Mouse (Mus musculus) embryonic facial prominence, embryonic 10.5 days (tissue): Measurements from ENCODE around the gene Hoxb8. TPM values are rescaled to one million over a fixed set of nuclear protein-coding genes. Genes with fewer than 3 reads are reported as not detected.

Experiments
- DNase-seq: peaks from one replicate; pipeline ENCODE4 v3.0.0-alpha.2; 2017; ENCODE audit warnings: low spot score
- H3K27ac ChIP-seq: fragments of 300-500 bp; sonication (generic); replicated peaks from 2 replicates; pipeline ENCODE4 v1.5.1; 2016; ENCODE audit warnings: mild to moderate bottlenecking
- H3K27me3 ChIP-seq: fragments of 300-500 bp; sonication (generic); replicated peaks from 2 replicates; pipeline ENCODE4 v1.6.1; 2016; ENCODE audit warnings: low read depth, mild to moderate bottlenecking; ENCODE audit not compliant: poor library complexity, severe bottlenecking
- H3K36me3 ChIP-seq: fragments of 300-500 bp; sonication (generic); replicated peaks from 2 replicates; pipeline ENCODE4 v1.6.1; 2016; ENCODE audit warnings: mild to moderate bottlenecking, moderate library complexity
- H3K4me1 ChIP-seq: fragments of 300-500 bp; sonication (generic); 2 replicates; pipeline ENCODE4 v1.6.1; 2016
- H3K4me3 ChIP-seq: fragments of 300-500 bp; sonication (generic); 2 replicates; pipeline ENCODE4 v1.5.1; 2016; ENCODE audit warnings: mild to moderate bottlenecking, moderate library complexity
- H3K9me3 ChIP-seq: fragments of 300-500 bp; sonication (generic); 2 replicates; pipeline ENCODE4 v1.6.1; 2016; ENCODE audit warnings: mild to moderate bottlenecking
- WGBS: fragments of 180-500 bp; shearing (Covaris S2); methylation state at CpG from one replicate; pipeline ENCODE4 v1.1.7; 2016; 5-methylcytosine and 5-hydroxymethylcytosine counted together
- polyA plus RNA-seq: library from polyadenylated mRNA; unstranded; fragments of >200 nt; fragmentation: Nextera tagmentation; extraction: Ambion mirVana; gene quantifications from 2 replicates; pipeline ENCODE4 v1.2.1, GENCODE M21; 2016

Hoxb8 gene
- polyA plus RNA-seq, 1 experiment from 2014 or later = not detected

GRCm38 (mm10) chr11:96311097-96311496 lies 29.4 kb downstream of the Hoxb8 start:
- Histone ChIP-seq H3K9me3 (no peaks in the 10 kb centered on the region), H3K4me3 (peak overlapping the region; percentile 36; the same call in 1 of the 2 replicates), H3K27ac (no peak overlapping the region), H3K36me3 (no peaks in the 10 kb centered on the region), H3K27me3 (peaks cover 100% of the 10 kb centered on the region), H3K4me1 (peaks cover 7% of the 10 kb centered on the region; the same call in 1 of the 2 replicates)
- no peak for DNase-seq
- 6% methylated on average over 6 of the region's 6 CpGs for WGBS

GRCm38 (mm10) chr11:96311520-96312417 lies 30.1 kb downstream of the Hoxb8 start:
- Histone ChIP-seq H3K36me3 (no peaks in the 10 kb centered on the region), H3K9me3 (no peaks in the 10 kb centered on the region), H3K4me3 (peak overlapping the region; percentile 36; the same call in 1 of the 2 replicates), H3K27me3 (peaks cover 100% of the 10 kb centered on the region), H3K4me1 (peaks cover 7% of the 10 kb centered on the region; the same call in 1 of the 2 replicates), H3K27ac (no peak overlapping the region)
- DNase-seq = peak; percentile 76
- 1% methylated on average over 31 of the region's 31 CpGs for WGBS

GRCm38 (mm10) chr11:96313134-96313533 lies 31.4 kb downstream of the Hoxb8 start:
- Histone ChIP-seq H3K36me3 (no peaks in the 10 kb centered on the region), H3K9me3 (no peaks in the 10 kb centered on the region), H3K27ac (no peak overlapping the region), H3K4me1 (peaks cover 9% of the 10 kb centered on the region), H3K27me3 (peaks cover 100% of the 10 kb centered on the region), H3K4me3 (no peak overlapping the region)
- no peak for DNase-seq
- 22% methylated on average over 2 of the region's 2 CpGs for WGBS

- no peak overlapping the region for H3K27ac ChIP-seq
- DNase-seq = no peak
- 5% methylated on average over 12 of the region's 12 CpGs for WGBS
- no peak overlapping the region for H3K4me3 ChIP-seq
- peaks cover 100% of the 10 kb centered on the region for H3K27me3 ChIP-seq
- peaks cover 15% of the 10 kb centered on the region for H3K4me1 ChIP-seq
- no peaks in the 10 kb centered on the region for H3K36me3 ChIP-seq
- H3K9me3 ChIP-seq = no peaks in the 10 kb centered on the region
These were observed 32.2 kb downstream of the Hoxb8 start for GRCm38 (mm10) chr11:96313806-96314428.

- Histone ChIP-seq H3K36me3 (no peaks in the 10 kb centered on the region), H3K27me3 (peaks cover 100% of the 10 kb centered on the region), H3K9me3 (no peaks in the 10 kb centered on the region), H3K27ac (no peak overlapping the region), H3K4me1 (peaks cover 18% of the 10 kb centered on the region), H3K4me3 (no peak overlapping the region)
- no peak for DNase-seq
- WGBS = 1% methylated on average over 34 of the region's 34 CpGs
These were observed 33.1 kb downstream of the Hoxb8 start for GRCm38 (mm10) chr11:96314671-96315343.

- Histone ChIP-seq H3K27ac (no peak overlapping the region), H3K9me3 (no peaks in the 10 kb centered on the region), H3K27me3 (peaks cover 100% of the 10 kb centered on the region), H3K36me3 (no peaks in the 10 kb centered on the region), H3K4me3 (no peak overlapping the region), H3K4me1 (peaks cover 18% of the 10 kb centered on the region)
- 4% methylated on average over 5 of the region's 5 CpGs for WGBS
- no peak for DNase-seq
These were observed 33.6 kb downstream of the Hoxb8 start for GRCm38 (mm10) chr11:96315344-96315681.

GRCm38 (mm10) chr11:96316696-96317607 lies 35.2 kb downstream of the Hoxb8 start:
- Histone ChIP-seq H3K36me3 (no peaks in the 10 kb centered on the region), H3K4me3 (no peak overlapping the region), H3K27ac (no peak overlapping the region), H3K9me3 (no peaks in the 10 kb centered on the region), H3K4me1 (peaks cover 14% of the 10 kb centered on the region), H3K27me3 (peaks cover 100% of the 10 kb centered on the region)
- no peak for DNase-seq
- 6% methylated on average over 18 of the region's 18 CpGs for WGBS

- Histone ChIP-seq H3K27me3 (peaks cover 100% of the 10 kb centered on the region), H3K9me3 (no peaks in the 10 kb centered on the region), H3K36me3 (no peaks in the 10 kb centered on the region), H3K4me1 (peaks cover 11% of the 10 kb centered on the region), H3K27ac (no peak within 1 kb of the TSS; the same call in 1 of the 2 replicates), H3K4me3 (peak within 1 kb of the TSS; percentile 54)
- DNase-seq = no peak
- 2% methylated on average over 28 of the region's 28 CpGs for WGBS
These were observed 36.1 kb downstream of the Hoxb8 start, which contains the start of gene Hoxb4 for GRCm38 (mm10) chr11:96317608-96318367. TSS of gene Hoxb4 (plus strand) at chr11:96318267.

GRCm38 (mm10) chr11:96318368-96319070 lies 36.8 kb downstream of the Hoxb8 start:
- H3K27me3 ChIP-seq = peaks cover 100% of the 10 kb centered on the region
- DNase-seq = peak; percentile 77
- WGBS = under 1% methylated on average over 44 of the region's 45 CpGs
- H3K4me1 ChIP-seq = peaks cover 11% of the 10 kb centered on the region
- H3K27ac ChIP-seq = no peak overlapping the region; the same call in 1 of the 2 replicates
- H3K4me3 ChIP-seq = peak overlapping the region; percentile 54
- no peaks in the 10 kb centered on the region for H3K9me3 ChIP-seq
- H3K36me3 ChIP-seq = no peaks in the 10 kb centered on the region

- peak overlapping the region; percentile 54 for H3K4me3 ChIP-seq
- H3K9me3 ChIP-seq = no peaks in the 10 kb centered on the region
- H3K27me3 ChIP-seq = peaks cover 100% of the 10 kb centered on the region
- H3K27ac ChIP-seq = no peak overlapping the region; the same call in 1 of the 2 replicates
- H3K4me1 ChIP-seq = peaks cover 11% of the 10 kb centered on the region
- no peak for DNase-seq
- H3K36me3 ChIP-seq = no peaks in the 10 kb centered on the region
- under 1% methylated on average over 34 of the region's 34 CpGs for WGBS
These were observed 37.6 kb downstream of the Hoxb8 start for GRCm38 (mm10) chr11:96319071-96319902.
